Mouse (Mus musculus): ENCODE data around the gene Smok3a.

- TF ChIP-seq CTCF (IDR thresholded peaks at IDR 0.05; ENCODE audit: low read depth) (no peak), EP300 (IDR thresholded peaks at IDR 0.05; ENCODE audit: low read depth) (no peak)
Measured at GRCm38 (mm10) chr5:138016530-138016929, 4.5 kb upstream of the Smok3a start.
